Mouse (Mus musculus) spleen, adult 2 months (tissue): ENCODE results near the gene Tmem201.

Experiments used
- CTCF ChIP-seq: fragments of 200-500 bp; IDR thresholded peaks from 2 replicates; pipeline ENCODE4 v1.5.1; 2011; ENCODE audit warnings: mild to moderate bottlenecking, inconsistent platforms; ENCODE audit not compliant: insufficient read depth, insufficient read length, insufficient replicate concordance; ENCODE audit errors: extremely low read depth
- POLR2A ChIP-seq: fragments of 200-500 bp; IDR thresholded peaks from 2 replicates; pipeline ENCODE4 v1.6.1; 2011; ENCODE audit warnings: low read depth, low read length, inconsistent platforms

DNA sequence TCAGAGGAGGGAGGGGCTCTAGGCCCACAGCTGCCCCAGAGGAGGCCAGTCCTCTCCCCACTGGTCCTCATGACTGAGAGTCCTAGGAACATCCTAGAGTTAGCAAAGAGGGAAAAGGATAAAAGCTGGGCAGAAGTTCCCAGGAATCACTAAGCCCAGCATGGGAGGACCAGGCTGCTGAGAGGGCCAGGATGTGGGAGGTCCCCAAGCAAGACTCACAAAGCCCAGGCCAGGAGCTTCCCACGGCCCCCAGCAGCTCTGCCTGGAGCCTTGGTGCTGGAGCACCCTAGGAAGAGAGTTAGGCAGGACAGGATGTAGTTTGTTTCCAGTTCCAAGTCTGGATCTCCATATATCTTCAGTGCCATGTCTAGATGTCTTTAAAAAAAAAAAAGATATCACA lies 59.8 kb downstream of the Tmem201 start:
- TF ChIP-seq POLR2A = no peak
- no peak for TF ChIP-seq CTCF
